In genomic region chr8:88265511-88265910, GRCm38 (mm10) we compare ENCODE assay signal across 11 mouse cellular contexts. TPM values are rescaled to one million over a fixed set of nuclear protein-coding genes. Genes with fewer than 3 reads are reported as not detected.
A peak's percentile ranks its signal among the peaks of the same experiment; 100 is the strongest.
DNase-seq lines count a peak whose midpoint lies in the region; ATAC-seq and TF ChIP-seq lines count a peak whose summit lies in the region.
"Had no signal": no experiment of that assay in that cellular context is flagged by ENCODE, and none has a peak within 500 bp of the region (broad histone marks: within the 10 kb centered on the region; RNA-seq: fewer than 3 reads in every experiment).

No protein-coding gene starts in this region.

- no peaks in the 10 kb centered on the region for H3K9me3 ChIP-seq in hindbrain, embryonic 10.5 days
- no peaks in the 10 kb centered on the region for H3K9me3 ChIP-seq in hindbrain, embryonic 13.5 days
- H3K9me3 ChIP-seq in embryonic facial prominence, embryonic 15.5 days (replicated peaks), result no peaks in the 10 kb centered on the region
- H3K9me3 ChIP-seq: heart, embryonic 10.5 days; intestine, embryonic 15.5 days had no signal

- H3K4me1 ChIP-seq in hindbrain, embryonic 10.5 days (replicated peaks), result peaks cover 25% of the 10 kb centered on the region
- H3K4me1 ChIP-seq in hindbrain, embryonic 13.5 days (replicated peaks), result no peaks in the 10 kb centered on the region
- H3K4me1 ChIP-seq in embryonic facial prominence, embryonic 15.5 days, result peaks cover 8% of the 10 kb centered on the region

- 10% methylated on average over 2 of the region's 2 CpGs for WGBS in hindbrain, embryonic 10.5 days
- WGBS in hindbrain, embryonic 13.5 days, result 10% methylated on average over 2 of the region's 2 CpGs
- WGBS in embryonic facial prominence, embryonic 15.5 days, result 6% methylated on average over 2 of the region's 2 CpGs

- H3K27ac ChIP-seq in hindbrain, embryonic 10.5 days, result no peak overlapping the region
- H3K27ac ChIP-seq in hindbrain, embryonic 13.5 days, result no peak overlapping the region
- peak overlapping the region; percentile 51 for H3K27ac ChIP-seq in embryonic facial prominence, embryonic 15.5 days (replicated peaks)
- H3K27ac ChIP-seq in left cerebral cortex, adult 2 months, result no peak overlapping the region
- H3K27ac ChIP-seq: heart, embryonic 10.5 days; intestine, embryonic 15.5 days had no signal

- H3K4me2 ChIP-seq in hindbrain, embryonic 13.5 days, result no peak overlapping the region
- no peak overlapping the region for H3K4me2 ChIP-seq in embryonic facial prominence, embryonic 15.5 days (replicated peaks)
- H3K4me2 ChIP-seq: intestine, embryonic 15.5 days had no signal

- intact Hi-C loops in left cerebral cortex, adult 2 months (cut with DNase I), result loop anchor here (10.0 kb wide), 2 partner anchors 449 to 489 kb away; no protein-coding TSS in a partner anchor

- H3K4me3 ChIP-seq in hindbrain, embryonic 10.5 days, result no peak overlapping the region
- H3K4me3 ChIP-seq in hindbrain, embryonic 13.5 days, result no peak overlapping the region
- no peak overlapping the region for H3K4me3 ChIP-seq in embryonic facial prominence, embryonic 15.5 days (replicated peaks)
- no peak overlapping the region for H3K4me3 ChIP-seq in left cerebral cortex, adult 2 months
- H3K4me3 ChIP-seq: heart, embryonic 10.5 days; intestine, embryonic 15.5 days had no signal

- 0 out of 2 replicates have a peak, but pooled peaks cover 4% of the 10 kb centered on the region for H3K36me3 ChIP-seq in hindbrain, embryonic 10.5 days
- H3K36me3 ChIP-seq in hindbrain, embryonic 13.5 days, result no peaks in the 10 kb centered on the region; the same call in 1 of the 2 replicates
- H3K36me3 ChIP-seq in embryonic facial prominence, embryonic 15.5 days, result no peaks in the 10 kb centered on the region
- H3K36me3 ChIP-seq: heart, embryonic 10.5 days had no signal

- peaks cover 6% of the 10 kb centered on the region; the same call in 1 of the 2 replicates for H3K27me3 ChIP-seq in hindbrain, embryonic 10.5 days (ENCODE audit: insufficient read depth, poor library complexity, severe bottlenecking)
- peaks cover 4% of the 10 kb centered on the region; the same call in 1 of the 2 replicates for H3K27me3 ChIP-seq in hindbrain, embryonic 13.5 days
- peaks cover 4% of the 10 kb centered on the region; the same call in 1 of the 2 replicates for H3K27me3 ChIP-seq in embryonic facial prominence, embryonic 15.5 days
- H3K27me3 ChIP-seq: CH12.LX had no signal

- no peak for ATAC-seq in hindbrain, embryonic 13.5 days (ENCODE audit: low FRiP score)
- ATAC-seq in embryonic facial prominence, embryonic 15.5 days (ENCODE audit: insufficient number of reproducible peaks, low FRiP score, low TSS enrichment, low read depth), result no peak
- no peak for ATAC-seq in monocyte, adult 5-6 weeks (replicated peaks; ENCODE audit: insufficient number of reproducible peaks, low FRiP score, low TSS enrichment, poor library complexity, severe bottlenecking)

- no peak for TF ChIP-seq CTCF in left cerebral cortex, adult 2 months (IDR thresholded peaks at IDR 0.05)

- H3K9ac ChIP-seq in hindbrain, embryonic 13.5 days, result no peak overlapping the region
- no peak overlapping the region for H3K9ac ChIP-seq in embryonic facial prominence, embryonic 15.5 days
- H3K9ac ChIP-seq: intestine, embryonic 15.5 days had no signal

- DNase-seq in hindbrain, embryonic 10.5 days (ENCODE audit: low spot score), result peak; percentile 55
- DNase-seq in 3134 (ENCODE audit: extremely low read depth, insufficient read length, low spot score) (peak; percentile 72), R1 (ENCODE audit: low read depth, low spot score) (peak; percentile 66)
- DNase-seq in urinary bladder, postnatal 10 days (ENCODE audit: low spot score), result no peak
- no peak for DNase-seq in left cerebral cortex, adult 2 months (ENCODE audit: extremely low spot score in 1 of 2, low spot score in 2 of 2)

RNA-seq across cellular contexts. Expression of gene Adcy7, which starts 6.7 kb away (rescaled TPM):
- polyA plus RNA-seq in hindbrain, embryonic 10.5 days (2016; fragmentation: Nextera tagmentation; extraction: Ambion mirVana), result 2.9 and 4.1 TPM in 2 replicates
- polyA plus RNA-seq in hindbrain, embryonic 13.5 days (2015; fragmentation: Nextera tagmentation; extraction: Ambion mirVana), result 2.3 and 2.7 TPM in 2 replicates
- 8.9 and 10.6 TPM in 2 replicates for polyA plus RNA-seq in embryonic facial prominence, embryonic 15.5 days (2015; fragmentation: Nextera tagmentation; extraction: Ambion mirVana)
- total RNA-seq in monocyte, adult 5-6 weeks (2017), result 154 to 221 TPM (median 156 TPM) in 3 replicates
- 1 to 10 TPM; 4.1 to 4.8 TPM for total RNA-seq in left cerebral cortex, adult 2 months (2021)

Comparison
In these comparisons a context has a peak if more than half of its experiments do, and no peak if none do; other contexts are left out.
1. DNase-seq: peak in hindbrain, embryonic 10.5 days (single experiment), 3134 (single experiment) and R1 (single experiment); none in urinary bladder, postnatal 10 days (single experiment) and left cerebral cortex, adult 2 months (0 of 2).